Mouse (Mus musculus): ENCODE data around the gene Ano4.

Gene Ano4

DNA sequence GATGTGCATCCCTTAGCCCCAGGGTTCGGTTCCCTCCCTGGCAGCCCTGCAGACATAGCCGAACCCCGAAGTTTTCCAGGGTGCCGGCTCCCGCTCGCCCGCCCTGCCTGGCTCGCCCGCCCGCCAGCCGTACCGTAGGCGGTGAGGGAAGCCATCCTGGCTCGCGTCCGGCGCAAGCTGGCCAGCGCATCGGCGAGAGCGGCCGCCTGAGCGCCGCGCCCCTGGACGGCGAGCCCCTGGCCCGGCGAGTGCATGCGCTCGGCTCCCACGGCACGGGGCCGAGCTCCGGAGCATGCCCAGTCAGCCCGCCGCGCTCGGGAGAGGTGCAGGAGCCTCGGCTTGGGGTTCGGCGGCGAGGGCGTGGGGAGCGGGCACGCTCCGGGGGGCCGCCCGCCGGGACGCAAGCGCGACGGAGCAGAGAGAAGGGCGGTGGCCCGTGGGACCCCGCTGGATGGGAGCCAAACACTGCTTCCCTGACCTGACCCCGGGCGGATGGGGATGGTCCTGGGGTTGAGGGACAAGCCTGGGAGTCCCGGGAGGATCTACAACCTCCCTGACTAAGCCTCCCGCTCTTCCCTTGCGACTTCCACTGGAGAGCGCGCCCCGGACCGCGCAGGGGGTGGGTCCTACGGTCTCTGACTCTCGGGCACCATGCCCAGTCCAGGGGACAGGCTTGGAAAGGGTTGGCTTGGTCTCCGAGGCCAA, at the start of gene Ano4:
Ano4 (minus strand) TSS at position 272 of the 705 bp plus-strand sequence.
- no peak for DNase-seq (ENCODE audit: low read depth, low spot score)

DNA sequence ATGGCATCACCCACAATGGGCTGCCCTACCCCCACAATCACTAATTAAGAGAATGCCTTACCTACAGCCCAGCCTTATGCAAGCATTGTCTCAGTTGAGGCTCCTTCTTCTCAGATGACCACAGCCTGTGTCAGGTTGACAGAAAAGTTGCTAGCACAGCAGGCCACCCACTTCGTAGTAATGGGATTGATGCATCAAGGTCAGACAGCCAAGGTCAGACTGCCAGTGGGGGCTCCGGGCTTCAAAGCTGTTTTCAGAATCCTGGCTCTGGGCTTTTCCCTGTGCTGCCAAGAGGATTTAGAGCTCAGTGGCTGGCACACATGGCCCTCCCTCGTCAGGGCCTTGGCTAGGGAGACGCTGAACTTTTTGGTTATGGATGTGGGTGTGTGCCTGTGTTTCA, 48.1 kb upstream of the Ano4 start:
- no peak for DNase-seq (ENCODE audit: low read depth, low spot score)

DNA sequence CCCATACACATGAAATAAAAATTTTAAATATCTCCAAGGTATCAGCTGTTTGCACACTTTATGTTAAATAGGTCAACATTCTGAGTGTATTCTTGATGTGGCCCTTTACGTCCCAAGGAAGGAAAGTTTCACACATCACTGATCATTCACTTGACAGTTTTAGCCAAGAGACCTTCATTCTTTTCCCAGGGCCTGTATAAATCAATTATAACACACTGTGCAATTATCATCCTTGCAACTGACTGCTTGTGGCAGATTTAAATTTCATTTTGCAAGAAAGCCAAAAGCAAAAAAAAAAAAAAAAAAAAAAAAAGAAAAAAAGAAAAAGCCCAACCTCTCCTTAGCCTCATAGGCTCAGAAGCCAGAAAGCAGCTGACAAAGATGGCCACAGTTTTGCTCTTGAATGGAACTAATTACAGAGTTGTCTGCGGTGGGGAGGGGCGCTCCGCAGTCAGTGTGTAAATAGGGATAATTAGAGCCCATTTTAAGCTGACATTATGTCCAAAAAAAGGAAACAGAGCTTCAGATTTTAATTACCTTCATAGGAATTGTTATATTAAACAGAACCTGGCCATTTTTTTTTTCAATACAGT, 47.1 kb upstream of the Ano4 start:
- no peak for DNase-seq (ENCODE audit: low read depth, low spot score)

DNA sequence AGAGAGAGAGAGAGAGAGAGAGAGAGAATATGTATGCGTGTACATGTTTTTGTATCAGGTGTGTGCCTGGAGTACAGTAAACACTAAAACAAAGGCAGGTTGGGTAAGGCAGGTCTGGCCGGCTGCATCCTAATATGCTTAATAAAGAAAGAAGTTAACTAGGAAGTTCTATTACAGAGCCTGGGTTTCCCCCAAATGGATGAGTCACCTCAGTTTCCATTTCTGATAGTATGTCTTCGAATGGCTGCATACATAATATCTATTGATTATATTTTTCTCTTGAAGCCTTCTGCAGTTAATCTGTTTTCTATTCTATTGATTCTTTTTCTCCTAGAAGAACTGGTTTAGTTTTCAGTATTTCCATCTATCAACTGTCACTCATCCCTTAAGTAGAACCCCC, 41.9 kb upstream of the Ano4 start:
- DNase-seq (ENCODE audit: low read depth, low spot score), result no peak

DNA sequence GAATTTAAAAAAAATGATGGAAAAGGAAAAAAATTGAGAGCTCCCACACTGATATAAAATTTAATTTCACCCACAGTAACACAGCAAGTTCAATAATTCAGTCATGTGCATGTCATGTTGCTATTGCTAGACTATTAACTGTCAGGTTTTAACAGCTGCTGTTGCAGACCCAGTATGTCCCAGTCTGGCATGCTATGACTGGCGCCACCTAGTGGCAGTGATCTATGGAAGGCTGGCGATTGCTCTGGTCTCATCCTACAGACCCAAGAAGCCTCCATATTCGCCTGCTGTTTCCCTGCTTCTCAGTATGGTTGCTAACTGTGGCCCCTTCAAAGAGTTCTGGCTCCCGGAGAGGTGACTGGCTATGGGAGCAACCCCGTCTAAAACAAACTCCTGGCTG, 38.9 kb upstream of the Ano4 start:
- DNase-seq (ENCODE audit: low read depth, low spot score), result peak; percentile 41

DNA sequence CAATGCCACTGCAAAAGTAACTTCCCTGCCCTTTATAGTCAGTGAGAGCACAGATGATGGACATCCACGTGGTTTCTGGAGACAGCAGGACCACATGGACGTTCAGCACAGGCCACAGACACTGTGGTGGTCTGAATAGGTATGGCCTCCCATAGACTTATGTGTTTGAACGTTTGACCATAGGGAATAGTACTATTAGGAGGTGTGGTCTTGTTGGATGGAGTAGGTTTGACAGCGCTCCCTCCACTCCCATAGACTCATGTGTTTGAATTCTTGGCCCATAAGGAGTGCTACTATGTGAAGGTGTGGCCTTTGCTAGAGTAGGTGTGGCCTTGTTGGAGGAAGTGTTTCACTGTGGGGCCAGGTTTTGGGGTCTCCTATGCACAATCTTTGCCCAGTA, 33.2 kb upstream of the Ano4 start:
- DNase-seq (ENCODE audit: low read depth, low spot score), result no peak

DNA sequence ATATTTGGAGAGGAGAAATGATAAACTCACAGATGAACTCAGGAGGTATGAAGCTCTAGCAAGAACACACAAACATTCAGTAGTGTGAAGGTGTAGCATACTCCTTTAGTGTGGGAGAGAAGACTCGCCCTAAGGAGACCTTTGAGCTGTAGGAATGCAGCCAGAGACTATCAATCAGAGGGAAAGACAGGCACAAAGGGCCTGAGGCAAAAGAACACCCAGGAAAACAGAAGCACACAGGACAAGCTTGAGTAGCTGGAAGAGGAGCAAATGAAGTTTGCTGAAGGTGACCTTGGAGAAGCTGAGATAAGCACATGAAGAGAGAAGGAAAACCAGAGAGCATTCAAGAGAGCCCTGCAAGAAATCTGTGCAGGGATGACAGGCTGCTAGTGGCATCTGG, 25.5 kb upstream of the Ano4 start:
- DNase-seq (ENCODE audit: low read depth, low spot score), result no peak

DNA sequence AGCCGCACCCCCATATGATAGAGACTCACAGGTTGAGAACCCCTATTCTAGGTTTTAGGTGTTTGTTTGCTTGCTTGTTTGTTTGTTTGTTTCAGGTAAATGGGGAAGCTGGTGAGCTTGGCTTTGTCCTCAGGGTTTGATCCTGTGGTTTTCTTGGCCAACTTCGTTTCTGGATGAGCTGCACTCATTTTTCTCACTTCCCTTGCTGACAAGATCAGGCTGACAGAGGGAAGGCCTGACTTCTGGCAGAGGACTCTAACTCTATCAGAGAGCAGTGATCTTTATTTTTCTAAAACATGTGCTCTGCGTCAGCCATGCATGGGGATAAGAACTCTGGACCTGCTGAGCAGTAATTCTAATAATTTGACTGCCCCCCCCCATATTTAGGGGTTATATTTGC, 14.4 kb upstream of the Ano4 start:
- no peak for DNase-seq (ENCODE audit: low read depth, low spot score)

DNA sequence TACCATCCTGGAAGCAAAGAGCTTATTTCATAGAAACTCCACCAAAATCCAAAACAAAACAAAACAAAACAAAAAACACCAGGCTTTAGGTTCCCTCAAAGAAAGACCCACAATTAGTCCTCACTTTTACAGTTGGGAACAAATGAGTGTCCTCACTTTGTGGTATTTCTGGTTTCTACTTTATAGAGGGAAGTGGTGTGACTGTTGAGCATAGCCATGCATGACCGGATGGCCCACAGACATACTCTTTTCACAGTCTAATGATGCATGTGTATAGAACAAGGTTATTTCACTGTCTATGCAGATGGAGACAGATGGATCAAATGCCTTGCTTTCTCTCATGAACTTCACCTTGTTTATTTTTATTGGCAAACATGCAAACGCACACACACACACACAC, 10.1 kb upstream of the Ano4 start:
- DNase-seq (ENCODE audit: low read depth, low spot score), result no peak

DNA sequence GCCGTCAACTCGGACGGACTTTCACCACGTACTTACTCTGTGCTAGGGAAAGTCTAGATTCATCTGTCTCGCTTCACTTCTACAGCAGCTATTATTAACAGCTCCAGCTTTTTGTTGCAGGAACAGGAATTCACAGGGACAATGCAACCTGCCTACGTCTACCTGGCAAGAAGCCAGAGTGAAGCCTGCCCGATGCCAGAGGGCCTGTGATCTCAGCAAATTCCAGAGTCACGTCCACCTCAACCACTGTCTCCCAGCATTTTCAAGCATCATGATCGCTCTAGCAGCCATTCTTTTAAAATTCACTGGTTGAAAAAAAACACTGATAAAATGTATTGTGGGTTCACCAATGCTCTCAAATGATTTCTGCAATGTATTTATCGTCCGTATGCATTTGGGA, 6.9 kb upstream of the Ano4 start:
- no peak for DNase-seq (ENCODE audit: low read depth, low spot score)

DNA sequence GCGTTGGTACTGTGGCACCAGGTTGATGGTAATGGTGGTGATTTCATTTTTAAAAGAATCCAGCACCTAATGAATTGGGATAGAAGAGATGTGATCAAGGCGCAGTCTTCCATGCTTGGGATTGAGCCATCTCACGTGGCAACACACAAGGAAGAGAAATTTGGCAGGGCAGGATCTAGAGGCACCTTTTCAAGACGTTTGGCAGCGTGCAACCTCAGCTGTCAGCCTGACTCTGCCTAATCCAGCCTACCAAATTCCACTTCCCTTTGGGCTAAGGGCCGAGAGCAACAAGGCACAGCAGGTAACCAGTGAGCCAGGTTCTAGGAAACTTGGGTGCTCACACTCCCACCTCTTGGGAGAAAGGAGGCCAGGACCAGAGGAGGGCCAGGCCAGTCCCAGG, 1.0 kb upstream of the Ano4 start:
- DNase-seq (ENCODE audit: low read depth, low spot score), result no peak

DNA sequence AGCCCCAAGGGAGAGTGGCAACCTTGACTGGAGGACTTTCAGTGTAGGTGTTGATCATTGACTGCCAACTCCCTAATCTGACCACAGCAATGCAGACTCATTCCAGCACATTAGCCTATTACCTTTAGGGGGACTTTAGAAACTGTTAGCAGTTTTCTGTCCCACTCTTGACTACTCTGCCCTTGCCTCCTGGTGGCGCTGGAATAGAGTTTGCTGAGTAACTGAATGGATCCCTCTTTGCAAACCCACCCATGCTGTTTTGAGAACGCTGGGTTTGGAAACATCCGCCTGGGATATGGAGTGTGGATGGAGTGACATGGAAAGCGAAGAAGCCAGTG, 603 bp upstream of the Ano4 start:
- DNase-seq (ENCODE audit: low read depth, low spot score), result no peak

DNA sequence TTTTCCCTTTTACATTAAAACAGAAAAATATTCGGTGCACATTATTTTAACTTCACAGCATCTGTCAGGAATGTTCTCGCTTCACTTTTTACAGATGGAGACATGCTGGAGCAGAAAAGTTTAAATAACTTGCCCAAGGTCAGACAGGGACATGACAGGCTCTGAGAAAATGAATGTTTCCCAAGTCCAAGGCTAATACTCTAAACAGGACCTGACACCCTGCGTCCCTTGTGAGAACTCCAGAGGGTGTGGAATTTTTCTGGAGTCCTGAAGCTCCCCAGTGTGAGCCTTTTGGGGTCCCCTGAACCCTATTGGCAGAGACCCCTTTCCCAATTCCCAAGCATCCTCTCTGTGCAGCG, 451 bp downstream of the Ano4 start:
- DNase-seq (ENCODE audit: low read depth, low spot score), result no peak

DNA sequence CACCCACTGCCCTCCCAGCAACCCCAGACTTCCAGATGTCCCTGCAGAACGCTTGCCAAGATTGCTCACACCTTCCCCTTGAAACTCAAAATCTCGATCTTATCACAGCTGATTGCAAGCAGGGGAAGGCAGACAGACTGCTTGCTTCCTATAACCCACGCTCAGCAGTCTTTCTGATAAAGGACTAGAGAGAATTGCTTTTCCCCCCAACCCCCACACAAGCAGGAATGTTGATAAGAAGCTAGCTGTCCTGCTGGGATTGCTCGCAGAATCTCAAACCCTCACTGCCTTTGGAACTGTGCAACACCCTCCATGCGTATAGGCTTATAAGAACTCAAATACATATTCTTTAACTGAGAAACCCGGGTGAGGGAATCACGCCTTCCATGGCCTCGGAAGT, 846 bp downstream of the Ano4 start:
- no peak for DNase-seq (ENCODE audit: low read depth, low spot score)

DNA sequence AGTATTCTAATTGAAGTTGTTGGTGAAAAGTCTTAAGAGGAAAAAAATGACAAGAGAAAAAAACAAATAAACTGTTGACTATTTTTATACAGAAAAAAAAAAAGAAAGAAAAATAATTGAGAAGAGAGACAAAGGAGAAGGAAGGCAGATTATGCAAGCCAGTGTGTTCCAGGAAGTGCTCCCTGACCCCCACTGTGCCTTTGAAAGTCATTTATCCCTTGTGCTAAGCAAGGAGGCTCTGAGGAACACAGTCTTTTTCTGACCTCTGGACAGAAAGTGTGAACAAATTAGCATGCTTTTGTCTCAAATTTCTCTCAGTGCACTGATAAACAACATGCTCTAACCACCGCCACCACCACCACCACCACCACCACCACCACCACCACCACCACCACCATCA, 14.3 kb downstream of the Ano4 start:
- no peak for DNase-seq (ENCODE audit: low read depth, low spot score)

DNA sequence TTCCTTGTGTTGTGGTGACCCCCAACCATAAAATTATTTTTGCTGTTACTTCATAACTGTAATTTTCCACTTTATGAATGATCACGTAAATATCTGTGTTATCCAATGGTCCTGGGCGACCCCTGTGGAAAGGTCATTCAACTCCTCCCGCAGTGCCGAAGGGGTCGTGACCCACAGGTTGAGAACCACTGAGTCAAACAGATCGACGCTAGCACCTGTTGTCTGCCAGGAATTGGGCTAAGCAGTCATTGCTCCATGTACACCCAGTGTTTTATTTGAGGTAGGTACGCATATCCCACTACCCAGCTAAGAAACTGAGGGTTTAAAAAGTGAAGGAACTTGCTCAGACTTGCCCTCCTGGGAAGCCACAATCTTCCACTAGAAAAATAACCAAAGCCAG, 14.8 kb downstream of the Ano4 start:
- DNase-seq (ENCODE audit: low read depth, low spot score), result no peak

DNA sequence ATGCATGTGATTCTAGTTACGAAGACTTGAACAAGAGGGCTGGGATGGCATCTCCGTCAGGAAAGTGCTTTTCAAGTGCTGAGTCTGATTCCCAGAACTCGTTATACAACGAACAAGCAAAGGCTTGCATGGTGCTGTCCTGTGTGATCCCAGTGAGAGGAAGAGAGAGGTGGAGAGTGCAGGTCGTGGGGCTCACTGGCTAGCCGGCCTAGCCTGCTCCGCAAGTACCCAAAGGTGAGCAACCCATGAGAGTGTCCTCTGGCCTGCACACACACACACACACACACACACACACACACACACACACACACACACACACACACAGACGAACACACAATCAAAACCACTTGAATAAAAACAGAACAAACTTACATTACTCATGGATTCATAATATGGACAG, 15.7 kb downstream of the Ano4 start:
- no peak for DNase-seq (ENCODE audit: low read depth, low spot score)

DNA sequence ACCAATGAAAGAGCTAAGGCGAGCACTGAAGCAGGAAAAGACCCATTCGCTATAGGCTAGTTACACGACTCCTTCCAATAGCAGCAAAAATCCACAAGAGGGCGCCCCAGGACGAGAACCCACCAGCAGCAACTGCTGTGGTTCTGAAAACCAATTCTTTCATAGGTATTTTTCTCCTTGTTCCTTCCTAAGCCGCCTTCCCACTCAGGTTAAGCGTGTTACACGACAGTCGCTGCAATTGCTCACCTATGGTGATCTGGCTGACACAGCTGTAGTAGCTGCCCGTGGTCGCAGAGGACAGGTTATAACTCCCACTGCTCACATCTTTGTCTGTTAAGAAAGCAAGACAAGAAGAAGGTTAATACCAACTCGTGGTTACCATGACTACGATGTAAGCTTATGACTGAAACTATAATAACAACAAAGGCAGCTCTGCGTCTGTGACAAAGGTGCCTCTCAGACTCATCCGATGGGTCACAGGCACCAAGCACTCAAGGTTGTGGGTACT, 17.5 kb downstream of the Ano4 start:
- DNase-seq (ENCODE audit: low read depth, low spot score), result peak; percentile 28

DNA sequence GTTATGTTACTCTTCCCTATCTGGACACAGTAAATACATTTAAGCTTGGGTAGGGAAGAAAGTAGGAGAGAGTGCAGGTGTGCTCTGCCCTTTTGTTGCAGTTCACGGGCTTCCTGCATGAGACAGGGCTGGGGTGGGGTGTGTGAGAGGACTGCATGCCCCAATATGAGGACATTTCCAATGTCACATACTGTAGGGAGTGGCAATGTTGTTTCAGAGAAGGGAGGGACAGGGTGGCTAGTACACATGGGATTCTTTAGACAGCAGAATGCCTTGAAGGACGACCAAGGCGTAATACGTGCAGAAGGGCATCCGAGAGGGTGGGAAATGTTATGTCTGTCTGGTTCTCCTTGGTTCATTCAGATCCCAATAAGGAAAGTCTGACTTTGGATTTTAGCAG, 18.2 kb downstream of the Ano4 start:
- DNase-seq (ENCODE audit: low read depth, low spot score), result no peak

DNA sequence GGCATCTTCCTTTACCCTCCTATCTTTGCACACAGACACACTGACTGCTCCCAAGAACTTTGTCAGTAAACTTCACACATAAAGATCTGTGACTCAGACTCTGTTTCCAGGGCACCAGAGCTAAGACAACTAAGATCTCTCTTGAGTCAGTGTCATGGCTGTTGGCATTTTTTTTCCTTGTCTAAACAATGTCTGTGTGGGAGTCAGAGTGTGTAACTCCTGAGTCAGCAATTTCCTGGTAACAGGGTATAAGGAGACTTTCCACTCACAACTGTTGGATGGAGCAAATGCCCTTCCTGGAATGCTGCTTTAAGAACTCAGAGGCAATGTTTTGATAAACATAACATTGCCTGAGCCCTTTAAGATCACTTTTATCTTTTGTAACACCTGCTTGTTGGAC, 37.0 kb downstream of the Ano4 start:
- DNase-seq (ENCODE audit: low read depth, low spot score), result no peak

DNA sequence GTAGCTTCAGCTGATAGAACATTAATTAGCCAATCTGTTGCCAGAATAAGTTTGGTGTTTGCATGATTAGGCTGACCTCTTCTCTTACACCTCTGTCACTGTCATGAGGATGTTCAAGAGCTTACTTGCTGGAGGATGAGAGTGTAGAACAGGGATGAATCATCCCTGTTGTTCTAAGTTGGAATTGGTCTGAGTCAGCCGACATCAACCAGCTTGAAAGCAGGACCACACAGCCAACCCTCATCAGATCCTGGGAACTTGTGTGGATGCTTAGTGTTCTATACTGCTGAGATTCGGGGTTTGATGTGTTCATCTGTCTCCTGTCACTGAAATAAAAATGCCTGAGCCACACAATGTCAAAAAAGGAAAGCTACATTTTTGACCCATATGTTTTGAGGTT, 44.2 kb downstream of the Ano4 start:
- DNase-seq (ENCODE audit: low read depth, low spot score), result no peak

DNA sequence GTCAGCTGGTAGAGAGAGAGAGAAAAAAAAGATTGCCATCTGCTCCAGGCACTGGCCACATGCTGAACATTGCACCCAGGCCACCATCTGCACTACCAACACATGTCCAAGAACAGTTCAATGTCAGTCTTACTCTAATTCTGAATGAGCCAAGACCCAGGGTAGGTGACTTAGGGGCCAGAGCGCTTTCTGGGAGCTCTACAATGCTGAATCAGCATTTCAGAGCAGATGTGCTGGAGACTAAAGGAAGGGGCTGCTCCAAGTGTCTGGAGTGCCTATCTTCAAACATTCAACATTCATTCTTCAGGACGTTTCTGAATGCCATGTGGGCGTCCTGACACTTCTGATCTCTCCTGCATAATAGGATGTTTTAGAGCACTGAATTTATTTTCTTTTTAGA, 51.8 kb downstream of the Ano4 start:
- no peak for DNase-seq (ENCODE audit: low read depth, low spot score)

DNA sequence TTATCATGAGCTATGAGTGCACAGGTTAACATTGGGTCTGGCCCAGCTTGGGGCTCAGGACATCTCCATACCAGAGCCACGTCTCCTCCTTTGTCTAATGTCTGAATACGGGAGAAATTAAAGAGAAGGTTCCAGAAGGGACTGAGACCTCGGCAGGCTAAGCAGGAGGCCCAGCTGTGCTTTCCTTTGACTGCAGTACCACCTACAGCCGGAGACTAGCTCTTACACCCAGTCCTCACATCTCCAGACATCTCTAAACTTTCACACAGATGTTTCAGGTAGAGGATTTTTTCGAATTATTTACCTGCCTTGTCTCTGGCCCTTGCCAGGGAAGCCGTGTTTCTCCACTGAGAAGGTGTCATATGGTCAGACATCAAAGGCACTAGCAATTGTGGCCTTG, 53.9 kb downstream of the Ano4 start:
- no peak for DNase-seq (ENCODE audit: low read depth, low spot score)

DNA sequence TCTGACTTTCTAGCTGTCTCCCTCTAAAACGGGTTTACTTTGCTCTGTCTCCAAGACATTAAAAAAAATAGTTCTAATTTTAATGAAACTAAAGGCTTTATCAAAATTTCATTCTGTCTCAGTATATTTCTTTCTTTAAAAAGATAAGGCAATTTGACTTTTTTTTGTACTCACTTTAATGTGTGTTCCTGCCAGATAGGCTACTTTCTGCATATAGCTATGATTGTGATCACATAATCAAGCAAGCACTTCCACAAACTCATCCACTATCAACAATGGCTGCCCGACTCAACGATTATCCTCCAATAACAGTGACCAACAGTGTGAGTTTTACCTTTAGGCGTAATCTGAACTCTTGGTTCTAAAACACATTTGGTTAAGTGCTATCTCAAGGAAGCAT, 55.3 kb downstream of the Ano4 start:
- DNase-seq (ENCODE audit: low read depth, low spot score), result no peak
